Mouse (Mus musculus) left cerebral cortex, adult 9 months (tissue): ENCODE data around the gene Avp.

Experiments
- DNase-seq, 2 experiments: peaks; one replicate each; pipeline ENCODE4 v3.0.0; 2022; ENCODE audit warnings: low spot score in 2 of 2

Avp gene

DNA sequence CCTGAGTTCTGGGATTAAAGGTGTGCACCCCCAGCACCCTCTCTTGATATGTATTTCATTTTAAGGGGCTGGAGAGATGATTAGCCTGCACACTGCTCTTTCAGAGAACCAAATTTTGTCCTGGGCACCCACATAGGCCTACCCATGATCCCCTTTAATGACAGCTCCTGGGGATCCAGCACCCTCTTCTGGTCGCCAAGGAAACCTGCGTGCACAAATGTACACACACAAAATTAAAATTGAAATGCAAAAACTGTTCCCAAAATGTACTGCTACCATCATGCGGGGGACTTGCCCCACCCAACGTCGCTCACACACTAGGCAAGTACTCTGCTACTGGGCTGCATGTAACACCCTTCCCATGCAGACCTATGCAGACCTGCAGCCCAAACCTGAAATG is 7.4 kb downstream of the Avp start:
- no peak for DNase-seq

DNA sequence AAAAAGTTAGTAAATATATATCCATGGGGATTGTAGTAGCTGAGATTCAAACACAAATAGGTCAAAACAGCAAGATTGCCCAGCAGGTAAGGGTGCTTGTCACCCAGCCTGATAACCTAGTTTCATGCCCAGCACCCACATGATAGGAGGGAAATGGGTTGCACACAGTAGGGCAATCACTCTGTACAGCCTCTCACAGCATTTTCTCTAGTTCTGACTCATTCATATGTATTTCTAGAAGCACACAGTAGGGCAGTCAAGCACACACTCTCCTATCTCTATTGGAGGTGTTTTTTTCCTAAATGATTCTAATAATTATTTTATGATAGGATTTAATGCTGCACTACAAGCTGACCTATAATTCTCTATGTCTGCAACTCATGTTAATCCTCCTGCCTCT is 12.4 kb downstream of the Avp start:
- no peak for DNase-seq

DNA sequence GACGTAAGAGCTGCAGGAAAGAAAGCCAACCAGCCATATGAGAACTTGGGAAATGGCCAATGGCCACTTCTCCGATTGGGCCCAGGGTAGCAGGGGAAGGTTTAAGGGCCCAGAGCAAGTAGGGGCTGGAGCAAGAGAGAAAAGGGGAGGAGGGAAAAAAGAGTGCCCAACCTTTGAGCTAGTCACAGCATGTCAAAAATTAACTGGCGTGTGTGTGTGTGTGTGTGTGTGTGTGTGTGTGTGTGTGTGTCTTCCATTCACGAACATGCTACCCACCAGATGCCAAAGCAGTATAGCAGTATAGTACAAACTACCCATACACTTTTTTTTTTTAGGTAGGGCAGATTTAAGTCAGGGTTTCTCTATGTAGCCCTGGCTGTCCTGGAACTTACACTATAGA is 13.4 kb downstream of the Avp start:
- no peak for DNase-seq

DNA sequence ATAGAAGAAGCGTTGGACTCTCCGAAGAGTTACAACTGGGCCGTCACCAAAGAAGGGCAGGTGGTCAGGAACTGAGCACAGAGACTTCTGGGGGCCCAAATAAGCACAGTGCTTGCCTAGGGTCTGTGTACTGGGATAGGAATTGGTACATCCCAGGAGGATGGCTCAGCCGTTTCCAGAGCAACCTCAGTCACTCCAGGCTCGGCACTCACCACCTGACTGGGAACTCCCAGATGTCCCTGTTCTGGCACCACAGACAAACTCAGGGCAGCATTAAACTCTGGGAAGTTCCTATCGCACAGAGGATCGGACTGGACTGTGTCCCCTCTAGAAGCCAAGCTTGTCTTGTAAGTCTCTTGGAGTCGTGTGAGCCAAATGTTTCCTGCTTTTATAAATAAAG is 17.4 kb downstream of the Avp start:
- no peak for DNase-seq

DNA sequence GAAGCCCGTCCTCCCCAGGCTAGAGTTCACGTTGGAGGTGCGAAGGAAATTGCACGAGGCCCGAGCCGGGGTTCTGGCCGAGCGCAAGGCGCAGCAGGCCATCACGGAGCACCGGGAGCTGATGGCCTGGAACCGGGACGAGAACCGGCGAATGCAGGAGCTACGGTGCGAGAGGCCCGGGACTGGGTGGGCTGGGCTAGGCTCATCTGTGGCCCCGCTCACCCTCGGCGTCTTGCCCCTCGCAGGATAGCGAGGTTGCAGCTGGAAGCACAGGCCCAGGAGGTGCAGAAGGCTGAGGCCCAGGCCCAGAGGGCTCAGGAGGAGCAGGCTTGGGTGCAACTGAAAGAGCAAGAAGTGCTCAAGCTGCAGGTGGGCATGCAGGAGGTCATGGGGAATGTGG is 18.3 kb downstream of the Avp start:
- DNase-seq: no peak

DNA sequence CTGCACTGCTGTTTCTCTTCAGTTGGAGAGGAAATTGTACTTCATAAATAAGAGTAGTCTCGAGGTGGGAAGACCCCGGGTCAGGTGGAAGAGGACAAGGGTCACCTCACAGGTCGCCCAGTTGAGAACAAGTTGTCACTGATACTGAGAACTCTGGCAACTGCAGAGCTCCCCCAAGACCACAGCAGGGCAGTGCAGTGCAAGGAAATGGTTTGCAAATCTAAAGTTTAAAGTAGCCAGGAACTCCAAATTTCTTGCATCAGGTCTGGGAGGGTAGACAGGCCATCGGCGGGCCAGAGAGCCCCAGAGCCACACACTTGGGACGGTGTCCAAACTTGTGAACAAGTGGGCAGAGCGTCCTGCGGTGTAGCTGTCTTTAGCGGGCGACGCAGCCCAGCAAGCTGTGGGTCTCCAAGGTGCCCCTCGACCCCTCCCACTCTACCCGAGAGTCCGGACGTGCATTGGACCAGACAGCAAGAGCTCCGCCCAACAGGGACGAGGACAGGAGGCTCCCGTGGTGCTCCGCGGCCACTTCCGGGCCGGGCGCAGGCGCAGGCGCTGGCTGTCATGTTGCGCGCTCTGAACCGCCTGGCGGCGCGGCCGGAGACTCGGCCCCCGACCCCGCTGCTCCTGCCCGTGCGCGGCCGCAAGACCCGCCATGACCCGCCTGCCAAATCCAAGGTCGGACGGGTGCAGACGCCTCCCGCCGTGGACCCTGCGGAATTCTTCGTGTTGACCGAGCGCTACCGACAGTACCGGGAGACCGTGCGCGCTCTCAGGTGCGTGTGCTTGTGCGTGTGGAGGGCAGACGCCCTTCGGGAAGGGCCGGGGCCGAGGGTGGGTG is 18.9 kb downstream of the Avp start, which contains the start of gene Mrps26:
Mrps26 (plus strand) TSS at position 531 of the 844 bp plus-strand sequence.
- peak; percentile 87 to 90 for DNase-seq

DNA sequence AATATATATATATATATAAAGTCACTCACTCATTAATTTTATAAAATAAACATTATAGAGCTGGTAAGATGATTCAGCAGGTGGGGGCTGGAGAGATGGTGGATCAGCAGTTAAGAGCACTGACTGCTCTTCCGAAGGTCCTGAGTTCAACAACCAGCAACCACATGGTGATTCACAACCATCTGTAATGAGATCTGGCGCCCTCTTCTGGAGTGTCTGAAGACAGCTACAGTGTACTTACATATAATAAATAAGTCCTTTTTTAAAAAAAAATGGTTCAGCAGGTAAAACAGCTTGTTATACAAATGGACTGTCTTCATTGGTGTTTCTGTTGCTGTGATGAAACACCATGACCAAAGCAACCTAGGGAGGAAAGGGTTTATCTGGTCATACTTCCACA is 24.3 kb downstream of the Avp start:
- no peak for DNase-seq

DNA sequence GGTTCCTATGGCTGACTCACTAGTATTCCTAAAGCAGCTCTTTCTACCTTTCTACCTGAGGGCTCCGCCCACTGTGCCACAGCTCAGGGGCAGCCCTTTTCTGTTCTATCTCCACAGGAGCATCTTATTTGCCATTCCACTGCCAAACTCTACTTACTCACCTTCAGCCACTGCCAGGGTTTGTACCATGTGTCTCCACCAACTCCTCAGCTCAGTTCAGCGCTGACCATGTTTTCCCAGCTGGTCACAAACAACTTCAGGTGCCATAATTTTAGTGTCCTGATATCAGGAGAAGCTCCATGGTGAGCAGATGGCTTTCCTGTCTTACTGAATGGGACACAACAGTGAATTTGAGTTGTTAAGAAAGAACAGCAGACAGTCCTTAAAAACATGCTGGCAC is 24.9 kb downstream of the Avp start:
- DNase-seq: no peak

DNA sequence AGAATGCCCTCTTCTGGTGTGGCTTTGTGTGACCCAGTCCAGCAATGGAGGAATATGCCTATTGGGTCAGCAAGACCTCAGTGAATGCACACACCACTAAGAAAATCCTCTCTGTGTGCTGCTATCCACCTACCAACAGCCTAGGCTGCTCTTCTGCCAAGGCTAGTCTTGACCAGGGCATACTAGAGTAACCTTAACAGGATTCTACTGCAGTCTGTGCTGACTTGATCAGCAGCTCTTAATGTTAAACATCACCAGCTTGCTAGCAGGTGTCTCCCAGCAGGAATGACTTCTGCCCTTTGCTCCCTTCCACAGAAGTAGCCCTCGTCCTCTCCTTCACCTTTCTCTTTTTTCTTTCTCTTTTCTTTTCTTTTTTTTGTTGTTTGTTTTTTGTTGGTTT is 26.1 kb downstream of the Avp start:
- DNase-seq: no peak

DNA sequence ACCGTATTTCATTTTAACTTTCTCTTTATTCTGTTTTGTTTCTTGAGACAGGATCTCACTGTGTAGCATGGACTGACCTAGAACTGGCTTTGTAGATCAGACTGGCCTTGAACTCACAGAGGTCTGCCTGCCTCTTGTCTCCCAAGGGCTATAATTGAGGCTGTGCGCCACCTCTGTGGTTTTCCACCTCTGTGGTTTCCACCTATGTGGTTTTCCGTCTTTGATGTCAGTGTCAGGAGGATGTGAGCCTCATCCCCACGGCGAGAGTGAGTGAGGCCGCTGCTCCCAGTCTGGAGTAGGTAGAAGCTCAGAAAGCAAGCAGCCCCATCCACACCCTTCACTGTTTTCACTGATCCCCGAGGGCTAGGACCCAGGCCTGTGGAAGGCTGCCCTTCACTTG is 27.5 kb downstream of the Avp start:
- DNase-seq: no peak

DNA sequence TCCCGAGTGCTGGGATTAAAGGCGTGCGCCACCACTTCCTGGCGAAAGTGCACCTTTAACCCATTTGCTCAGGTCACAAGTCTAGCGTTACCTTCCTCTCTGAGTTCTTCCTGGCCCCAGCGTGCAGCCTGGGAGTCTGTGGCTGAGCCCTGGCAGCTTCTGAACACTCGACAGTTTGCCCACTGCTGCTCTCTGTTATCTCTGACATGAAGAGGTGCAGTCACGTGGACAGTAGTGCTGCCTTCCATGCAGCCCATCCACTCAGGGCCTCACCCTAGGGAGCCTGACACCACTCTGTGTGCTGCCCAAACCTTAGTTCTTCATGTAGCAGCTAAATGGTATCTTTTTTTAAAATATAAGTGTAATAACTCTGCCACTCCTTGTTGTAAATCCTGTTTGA is 35.4 kb downstream of the Avp start:
- DNase-seq: no peak

DNA sequence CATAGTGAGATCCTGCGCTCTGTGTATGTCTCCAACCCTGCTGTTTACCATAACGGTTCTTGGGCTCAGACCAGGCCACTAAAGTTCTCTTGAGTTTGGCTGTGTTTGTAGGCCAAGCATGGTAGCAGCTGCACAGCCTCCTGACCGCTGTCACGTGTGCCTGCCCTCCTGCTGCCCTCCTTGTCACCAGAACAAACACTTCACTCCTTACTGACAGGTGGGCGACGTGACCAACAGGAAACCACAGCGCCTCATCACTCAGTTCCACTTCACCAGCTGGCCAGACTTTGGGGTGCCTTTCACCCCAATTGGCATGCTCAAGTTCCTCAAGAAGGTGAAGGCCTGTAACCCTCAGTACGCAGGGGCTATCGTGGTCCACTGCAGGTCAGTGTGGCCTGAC is 42.1 kb downstream of the Avp start:
- DNase-seq: no peak

DNA sequence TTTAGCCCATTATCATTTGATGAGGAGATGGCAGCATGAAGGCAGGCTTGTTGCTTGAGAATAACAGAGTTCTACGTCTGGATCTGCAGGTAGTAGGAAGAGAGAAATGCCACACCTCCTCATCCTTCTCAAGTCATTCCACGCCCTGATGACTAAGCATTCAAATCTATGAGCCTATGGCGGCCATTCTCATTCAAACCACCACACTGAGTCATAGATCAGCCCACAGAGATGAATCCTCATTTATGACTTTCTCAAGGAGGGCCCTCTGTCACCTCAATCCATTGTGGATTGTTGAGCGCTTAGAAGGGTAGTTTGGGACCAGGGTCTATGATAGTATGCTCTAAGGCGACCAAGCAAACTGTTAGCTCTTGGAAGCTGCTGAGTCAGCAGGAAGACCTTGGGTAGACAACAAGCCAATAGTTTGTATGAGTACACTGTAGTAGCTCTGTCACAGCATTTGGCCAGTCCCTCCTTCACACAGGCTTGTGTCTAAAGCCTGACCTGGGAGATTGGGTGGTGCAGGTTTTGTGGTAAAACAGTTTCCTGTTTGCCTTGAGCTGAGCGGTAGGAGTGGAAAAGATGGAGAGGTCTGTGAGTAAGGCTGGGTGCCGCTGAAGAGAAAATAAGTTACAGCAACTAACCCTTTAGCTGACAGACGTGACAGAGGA is 43.3 kb downstream of the Avp start:
- DNase-seq: no peak

DNA sequence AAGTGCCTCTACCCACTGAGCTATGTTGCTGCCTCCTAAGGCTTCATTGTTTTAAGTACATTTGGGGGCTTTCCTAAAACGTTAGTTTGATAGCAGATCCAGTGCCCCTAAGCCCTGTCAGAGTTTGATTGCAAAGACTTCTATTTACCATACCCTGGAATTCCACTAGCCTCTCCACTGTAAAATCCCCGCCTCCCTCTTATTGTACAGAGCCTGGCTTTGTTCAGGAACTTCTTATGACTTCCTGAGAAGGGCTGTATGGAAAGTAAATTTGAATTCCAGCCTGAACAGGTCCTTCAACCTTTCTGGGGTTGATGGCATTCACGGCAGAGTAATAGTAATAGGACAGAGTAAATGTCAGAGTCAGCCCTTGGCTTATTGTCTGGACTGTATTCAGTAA is 45.5 kb downstream of the Avp start:
- no peak for DNase-seq

DNA sequence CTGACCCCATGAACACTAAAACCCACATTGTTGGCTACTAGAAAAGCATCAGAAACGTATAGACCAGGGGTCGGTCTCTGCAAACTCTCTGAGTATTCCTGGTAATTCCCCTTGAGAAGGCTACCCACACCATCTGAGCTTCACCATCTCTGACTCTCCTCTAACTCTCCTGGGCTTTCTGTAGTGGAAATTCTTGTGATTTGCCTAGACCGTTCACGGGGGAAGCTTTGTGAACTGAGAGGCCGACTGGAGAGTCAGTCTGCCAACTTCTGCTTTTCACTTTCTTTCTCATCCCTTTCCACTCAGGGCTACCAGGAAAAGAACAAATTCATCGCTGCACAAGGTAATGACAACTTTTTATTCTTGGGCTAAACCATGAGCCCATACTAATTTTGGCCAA is 47.3 kb downstream of the Avp start:
- DNase-seq: no peak

DNA sequence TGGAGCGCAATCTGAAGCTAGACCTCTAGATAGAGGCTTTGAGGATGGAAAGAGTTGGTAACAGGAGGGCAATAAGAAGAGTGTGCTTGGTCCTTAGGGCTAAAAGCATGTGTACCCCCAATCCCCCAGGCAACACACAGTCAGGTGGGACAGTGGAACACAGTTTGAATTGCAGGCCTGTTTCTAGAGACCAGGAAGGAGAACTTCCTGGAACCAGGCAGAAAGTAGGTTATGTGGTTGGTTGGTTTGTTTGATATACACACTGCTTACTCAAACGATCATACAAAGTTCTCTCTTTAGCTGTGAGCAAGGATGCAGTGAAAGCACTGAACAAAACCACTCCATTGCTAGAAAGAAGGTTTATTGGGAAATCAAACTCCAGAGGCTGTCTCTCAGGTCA is 50.2 kb downstream of the Avp start:
- no peak for DNase-seq
